Mouse (Mus musculus) bone marrow macrophage, adult 2 months (primary cell): ENCODE data around the gene Npb. TPM values are rescaled to one million over a fixed set of nuclear protein-coding genes. Genes with fewer than 3 reads are reported as not detected.

Experiments
- H3K27ac ChIP-seq: 2 replicates; pipeline ENCODE4 v1.5.1; 2012; ENCODE audit warnings: low read depth, low read length; ENCODE audit not compliant: insufficient read depth
- H3K4me1 ChIP-seq: 2 replicates; pipeline ENCODE4 v1.6.1; 2012; ENCODE audit warnings: low read length; ENCODE audit not compliant: control insufficient read depth, insufficient read depth
- H3K4me3 ChIP-seq: 2 replicates; pipeline ENCODE4 v1.5.1; 2012; ENCODE audit warnings: mild to moderate bottlenecking, low read length, moderate library complexity; ENCODE audit not compliant: insufficient read depth
- CTCF ChIP-seq: IDR thresholded peaks from 2 replicates; pipeline ENCODE4 v1.5.1; 2012; ENCODE audit warnings: low read depth, mild to moderate bottlenecking, low read length, moderate library complexity
- POLR2A ChIP-seq: IDR thresholded peaks from 2 replicates; pipeline ENCODE4 v1.6.1; 2012; ENCODE audit warnings: mild to moderate bottlenecking, low read depth, low read length, borderline replicate concordance
- polyA plus RNA-seq: library from polyadenylated mRNA; stranded (reverse); fragments of >200 nt; gene quantifications from 2 replicates; pipeline ENCODE4 v1.2.4, GENCODE M21; 2012; ENCODE audit not compliant: missing spikeins, insufficient read depth, insufficient read length

Npb gene
- polyA plus RNA-seq, 1 experiment = 1.4 TPM

GRCm38 (mm10) chr11:120573585-120574277 is 34.5 kb upstream of the Npb start:
- TF ChIP-seq POLR2A (no peak), CTCF (no peak)
- Histone ChIP-seq H3K27ac (peak overlapping the region; percentile 90), H3K4me3 (peak overlapping the region; percentile 92), H3K4me1 (peaks cover 19% of the 10 kb centered on the region)

- Histone ChIP-seq H3K4me3 (peak overlapping the region; percentile 92), H3K27ac (peak overlapping the region; percentile 11), H3K4me1 (peaks cover 24% of the 10 kb centered on the region)
- no peak for TF ChIP-seq CTCF
- no peak for TF ChIP-seq POLR2A
Observed at GRCm38 (mm10) chr11:120574278-120574600, 34.0 kb upstream of the Npb start.

- Histone ChIP-seq H3K4me3 (no peak overlapping the region), H3K4me1 (peaks cover 27% of the 10 kb centered on the region), H3K27ac (0 out of 2 replicates have a peak overlapping the region, but pooled peaks have one; percentile 7)
- TF ChIP-seq POLR2A (no peak), CTCF (no peak)
Observed at GRCm38 (mm10) chr11:120575046-120575445, 33.2 kb upstream of the Npb start.

GRCm38 (mm10) chr11:120575940-120576339 is 32.3 kb upstream of the Npb start:
- no peak for TF ChIP-seq POLR2A
- no peak for TF ChIP-seq CTCF
- H3K4me3 ChIP-seq = no peak overlapping the region
- no peak overlapping the region for H3K27ac ChIP-seq
- H3K4me1 ChIP-seq = peaks cover 25% of the 10 kb centered on the region

GRCm38 (mm10) chr11:120576365-120576981 is 31.8 kb upstream of the Npb start:
- no peak for TF ChIP-seq CTCF
- TF ChIP-seq POLR2A = no peak
- Histone ChIP-seq H3K4me3 (no peak overlapping the region), H3K4me1 (peaks cover 21% of the 10 kb centered on the region), H3K27ac (no peak overlapping the region)

GRCm38 (mm10) chr11:120577211-120578023 is 30.9 kb upstream of the Npb start:
- H3K4me3 ChIP-seq = no peak overlapping the region
- H3K27ac ChIP-seq = no peak overlapping the region
- TF ChIP-seq CTCF (no peak), POLR2A (no peak)
- H3K4me1 ChIP-seq = peaks cover 22% of the 10 kb centered on the region

GRCm38 (mm10) chr11:120578024-120578693 is 30.1 kb upstream of the Npb start:
- Histone ChIP-seq H3K4me1 (peaks cover 24% of the 10 kb centered on the region), H3K27ac (no peak overlapping the region), H3K4me3 (no peak overlapping the region)
- TF ChIP-seq POLR2A = no peak
- no peak for TF ChIP-seq CTCF

GRCm38 (mm10) chr11:120578694-120579243 is 29.5 kb upstream of the Npb start:
- Histone ChIP-seq H3K27ac (no peak overlapping the region), H3K4me1 (peaks cover 24% of the 10 kb centered on the region)

GRCm38 (mm10) chr11:120579316-120580107 is 28.8 kb upstream of the Npb start:
- Histone ChIP-seq H3K4me3 (peak overlapping the region; percentile 87), H3K4me1 (peaks cover 22% of the 10 kb centered on the region), H3K27ac (no peak overlapping the region)
- TF ChIP-seq CTCF (peak; percentile 66), POLR2A (no peak)

More at GRCm38 (mm10) chr11:120578694-120579243, 29.5 kb upstream of the Npb start:
- H3K4me3 ChIP-seq = no peak overlapping the region
- TF ChIP-seq POLR2A = no peak
- no peak for TF ChIP-seq CTCF
